Comparison of ENCODE assay signal across 19 mouse cellular contexts in genomic region chr6:83147280-83147679, GRCm38 (mm10). TPM values are rescaled to one million over a fixed set of nuclear protein-coding genes. Genes with fewer than 3 reads are reported as not detected.
DNase-seq lines count a peak whose midpoint lies in the region; ATAC-seq lines count a peak whose summit lies in the region.
"Had no signal": no experiment of that assay in that cellular context is flagged by ENCODE, and none has a peak within 500 bp of the region (broad histone marks: within the 10 kb centered on the region; RNA-seq: fewer than 3 reads in every experiment).

No protein-coding gene starts in this region.

- no peak overlapping the region for H3K4me2 ChIP-seq in kidney, embryonic 14.5 days (replicated peaks; ENCODE audit: low read depth, low read length)
- H3K4me2 ChIP-seq: forebrain, embryonic 12.5 days; liver, embryonic 11.5 days; lung, embryonic 14.5 days had no signal

- ATAC-seq in kidney, embryonic 14.5 days (ENCODE audit: low FRiP score, low TSS enrichment) = peak; percentile 18; the same call in 1 of the 2 replicates
- no peak for ATAC-seq in erythroid progenitor cell, adult 5-6 weeks (replicated peaks; ENCODE audit: low FRiP score, poor library complexity, severe bottlenecking)
- ATAC-seq: CD4-positive, CD25-positive, alpha-beta regulatory T cell, adult 4 months had no signal

- 37% methylated on average over 7 of the region's 7 CpGs for WGBS in kidney, embryonic 14.5 days

- no peaks in the 10 kb centered on the region for H3K27me3 ChIP-seq in kidney, embryonic 14.5 days (ENCODE audit: control insufficient read depth, insufficient read depth, low read length)

- no peak overlapping the region for H3K27ac ChIP-seq in kidney, embryonic 14.5 days (ENCODE audit: low read depth, low read length)
- H3K27ac ChIP-seq: forebrain, embryonic 12.5 days had no signal

- H3K9ac ChIP-seq in kidney, embryonic 14.5 days (ENCODE audit: low read depth, low read length) = no peak overlapping the region
- H3K9ac ChIP-seq: forebrain, embryonic 12.5 days; lung, embryonic 14.5 days had no signal

- peak; percentile 63 to 86 for DNase-seq in adrenal gland, adult (ENCODE audit: inconsistent age in 2 of 2, low spot score in 1 of 2)
- no peak for DNase-seq in adrenal gland, postnatal 4 days (ENCODE audit: low spot score in 2 of 2)
- DNase-seq in kidney, postnatal 36 days = no peak
- peak; percentile 50 for DNase-seq in ovary, adult 18-20 months (ENCODE audit: low spot score)
- no peak for DNase-seq in ovary, postnatal 36 days (ENCODE audit: low spot score)
- no peak for DNase-seq in lung, postnatal 14 days
- DNase-seq: cerebellum, adult 9-11 months; gastrocnemius, postnatal 36 days; heart, postnatal 10 days; lung, embryonic 14.5 days; midbrain, embryonic 14.5 days had no signal

- H3K9me3 ChIP-seq in kidney, embryonic 14.5 days (ENCODE audit: control insufficient read depth, low read length) = no peaks in the 10 kb centered on the region
- H3K9me3 ChIP-seq: forebrain, embryonic 12.5 days; heart, embryonic 10.5 days had no signal

- peaks cover 39% of the 10 kb centered on the region for H3K36me3 ChIP-seq in kidney, embryonic 14.5 days (ENCODE audit: control insufficient read depth, insufficient read depth, low read length)

- H3K4me3 ChIP-seq in kidney, embryonic 14.5 days (ENCODE audit: low read length) = no peak overlapping the region
- H3K4me3 ChIP-seq: forebrain, embryonic 12.5 days; heart, embryonic 10.5 days; myocyte had no signal

- H3K4me1 ChIP-seq in kidney, embryonic 14.5 days (ENCODE audit: control insufficient read depth, insufficient read depth, low read length) = peaks cover 6% of the 10 kb centered on the region; the same call in 1 of the 2 replicates

RNA-seq across cellular contexts. Expression of gene Wdr54, which starts 8.9 kb away (rescaled TPM):
- 1 to 10 TPM; 3.5 to 3.6 TPM for total RNA-seq in adrenal gland, postnatal 4 days (2021)
- 6.2 and 8.6 TPM in 2 replicates for polyA plus RNA-seq in kidney, embryonic 14.5 days (2014; fragmentation: Nextera tagmentation; extraction: Ambion mirVana)
- total RNA-seq in erythroid progenitor cell, adult 5-6 weeks (2015; ENCODE audit: low replicate concordance) = not detected in 2 replicates
- not detected in 2 replicates for total RNA-seq in erythroid progenitor cell, adult 5-6 weeks (2017; ENCODE audit: low replicate concordance)
- total RNA-seq: neutrophil, adult 5-6 weeks had no signal

RNA-seq across cellular contexts. Expression of gene 1700003E16Rik, which starts 8.9 kb away (rescaled TPM):
- under 1 TPM; 0.40 to 0.53 TPM for total RNA-seq in adrenal gland, postnatal 4 days (2021)
- polyA plus RNA-seq in kidney, embryonic 14.5 days (2014; fragmentation: Nextera tagmentation; extraction: Ambion mirVana) = 0.94 and 0.96 TPM in 2 replicates
- total RNA-seq in erythroid progenitor cell, adult 5-6 weeks (2015; ENCODE audit: low replicate concordance) = not detected in 2 replicates
- total RNA-seq in erythroid progenitor cell, adult 5-6 weeks (2017; ENCODE audit: low replicate concordance) = not detected in 2 replicates
- total RNA-seq: neutrophil, adult 5-6 weeks had no signal
- polyA plus RNA-seq: CD4-positive, CD25-positive, alpha-beta regulatory T cell, adult 4 months had no signal

RNA-seq across cellular contexts. Expression of gene Rtkn, which starts 12.0 kb away (rescaled TPM):
- total RNA-seq in adrenal gland, postnatal 4 days (2021) = 10 to 100 TPM; 36.8 to 40.3 TPM
- 14.9 and 18.0 TPM in 2 replicates for polyA plus RNA-seq in kidney, embryonic 14.5 days (2014; fragmentation: Nextera tagmentation; extraction: Ambion mirVana)
- total RNA-seq in erythroid progenitor cell, adult 5-6 weeks (2015; ENCODE audit: low replicate concordance) = not detected in 2 replicates
- total RNA-seq in erythroid progenitor cell, adult 5-6 weeks (2017; ENCODE audit: low replicate concordance) = 0.30 TPM in 1 of 2 replicates, not detected in the other
- total RNA-seq: neutrophil, adult 5-6 weeks had no signal

RNA-seq across cellular contexts. Expression of gene Dctn1, which starts 18.4 kb away (rescaled TPM):
- total RNA-seq in adrenal gland, postnatal 4 days (2021) = 100 to 1,000 TPM; 156 to 176 TPM
- 58.6 and 75.0 TPM in 2 replicates for polyA plus RNA-seq in kidney, embryonic 14.5 days (2014; fragmentation: Nextera tagmentation; extraction: Ambion mirVana)
- 27.7 and 33.5 TPM in 2 replicates for total RNA-seq in erythroid progenitor cell, adult 5-6 weeks (2015; ENCODE audit: low replicate concordance)
- total RNA-seq in erythroid progenitor cell, adult 5-6 weeks (2017; ENCODE audit: low replicate concordance) = 74.6 and 104 TPM in 2 replicates

RNA-seq across cellular contexts. Expression of gene Ino80b, which starts 22.0 kb away (rescaled TPM):
- total RNA-seq in adrenal gland, postnatal 4 days (2021) = 10 to 100 TPM; 29.0 to 31.7 TPM
- polyA plus RNA-seq in kidney, embryonic 14.5 days (2014; fragmentation: Nextera tagmentation; extraction: Ambion mirVana) = 18.8 and 20.0 TPM in 2 replicates
- 5.8 and 7.5 TPM in 2 replicates for total RNA-seq in erythroid progenitor cell, adult 5-6 weeks (2015; ENCODE audit: low replicate concordance)
- total RNA-seq in erythroid progenitor cell, adult 5-6 weeks (2017; ENCODE audit: low replicate concordance) = 7.4 and 24.1 TPM in 2 replicates

Comparison
In these comparisons a context has a peak if more than half of its experiments do, and no peak if none do; other contexts are left out.
1. DNase-seq: peak in adrenal gland, adult (2 of 2) and ovary, adult 18-20 months (single experiment); none in adrenal gland, postnatal 4 days (0 of 2), kidney, postnatal 36 days (0 of 2), ovary, postnatal 36 days (single experiment) and lung, postnatal 14 days (single experiment).
2. RNA of gene Rtkn, which starts 12.0 kb away (total RNA-seq): 36.8 to 40.3 TPM in adrenal gland, postnatal 4 days; 0.30 TPM in erythroid progenitor cell, adult 5-6 weeks; every median in the first group is over 10 times any median in the second.